Mouse (Mus musculus) CH12.LX (cell line): ENCODE data around the gene Axdnd1. TPM values are rescaled to one million over a fixed set of nuclear protein-coding genes. Genes with fewer than 3 reads are reported as not detected.
A peak's percentile ranks its signal among the peaks of the same experiment; 100 is the strongest.

ENCODE experiments used
- DNase-seq: peaks from one replicate; pipeline ENCODE4 v3.0.0-alpha.2; 2013; ENCODE audit errors: extremely low read depth
- H3K27ac ChIP-seq: 2 replicates; pipeline ENCODE4 v1.5.1; 2012; ENCODE audit warnings: low read depth, mild to moderate bottlenecking, control low read depth, moderate library complexity; ENCODE audit not compliant: insufficient read depth
- H3K27me3 ChIP-seq: replicated peaks from 2 replicates; pipeline ENCODE3; 2012; ENCODE audit warnings: inconsistent platforms
- H3K36me3 ChIP-seq, 2 experiments: replicated peaks in 1 of 2; 2 replicates each; pipeline versions ENCODE3 to v1.6.1; 2012; ENCODE audit warnings: inconsistent platforms in 1 of 2, low read length in 1 of 2, mild to moderate bottlenecking in 1 of 2, mixed read lengths in 1 of 2, moderate library complexity in 1 of 2; ENCODE audit not compliant: control insufficient read depth in 1 of 2, insufficient read depth in 1 of 2
- H3K4me1 ChIP-seq, 2 experiments: 2 replicates each; pipeline ENCODE4 v1.6.1; 2012; ENCODE audit warnings: inconsistent platforms in 1 of 2, moderate library complexity in 1 of 2; ENCODE audit not compliant: insufficient read depth in 2 of 2, control insufficient read depth in 1 of 2
- H3K4me2 ChIP-seq: 2 replicates; pipeline ENCODE4 v1.6.1; 2012; ENCODE audit warnings: low read depth, mild to moderate bottlenecking, control low read depth; ENCODE audit not compliant: poor library complexity, insufficient read depth, severe bottlenecking
- H3K4me3 ChIP-seq, 3 experiments: fragments of 150-350 bp in 1 of 3; sonication (generic) in 1 of 3; replicated peaks in 1 of 3; 2 replicates each; pipeline versions ENCODE3 to v1.5.1; 2011 to 2012; ENCODE audit warnings: low read depth in 2 of 3, low read length in 2 of 3, mild to moderate bottlenecking in 2 of 3, moderate library complexity in 2 of 3, control low read depth in 1 of 3, improper control_type of control experiment in 1 of 3, inconsistent platforms in 1 of 3, mixed read lengths in 1 of 3; ENCODE audit not compliant: poor library complexity in 1 of 3
- H3K79me2 ChIP-seq: replicated peaks from 2 replicates; pipeline ENCODE4 v1.6.1; 2012; ENCODE audit warnings: mild to moderate bottlenecking, moderate library complexity; ENCODE audit not compliant: control insufficient read depth, poor library complexity, insufficient read depth, severe bottlenecking; ENCODE audit errors: extremely low read depth
- H3K9ac ChIP-seq: 2 replicates; pipeline ENCODE4 v1.6.1; 2012; ENCODE audit warnings: low read depth, mild to moderate bottlenecking, control low read depth, moderate library complexity; ENCODE audit not compliant: insufficient read depth
- H3K9me3 ChIP-seq: replicated peaks from 2 replicates; pipeline ENCODE3; 2012; ENCODE audit warnings: low read length, inconsistent platforms, mixed read lengths
- BHLHE40 ChIP-seq: IDR thresholded peaks from 2 replicates; pipeline ENCODE4 v1.6.1; 2011; ENCODE audit warnings: mild to moderate bottlenecking, low read depth, low read length, improper control_type of control experiment
- CHD1 ChIP-seq: IDR thresholded peaks from 2 replicates; pipeline ENCODE4 v1.6.1; 2012; ENCODE audit warnings: low read depth, low read length, improper control_type of control experiment, inconsistent platforms
- CHD2 ChIP-seq: IDR thresholded peaks from 2 replicates; pipeline ENCODE4 v1.6.1; 2011; ENCODE audit warnings: low read length, improper control_type of control experiment
- CTCF ChIP-seq, 2 experiments: IDR thresholded peaks in 1 of 2; conservative IDR thresholded peaks in 1 of 2; 2 replicates each; pipeline ENCODE4 v1.5.1; 2011 to 2012; ENCODE audit warnings: low read depth in 2 of 2, low read length in 2 of 2, improper control_type of control experiment in 1 of 2, inconsistent platforms in 1 of 2, mild to moderate bottlenecking in 1 of 2, moderate library complexity in 1 of 2
- E2F4 ChIP-seq: IDR thresholded peaks from 2 replicates; pipeline ENCODE4 v1.6.1; 2011; ENCODE audit warnings: low read depth, low read length, improper control_type of control experiment; ENCODE audit not compliant: insufficient replicate concordance
- ELF1 ChIP-seq: IDR thresholded peaks from 2 replicates; pipeline ENCODE4 v1.6.1; 2014; ENCODE audit warnings: low read depth, mild to moderate bottlenecking, inconsistent platforms, low read length, improper control_type of control experiment
- EP300 ChIP-seq: IDR thresholded peaks from 2 replicates; pipeline ENCODE4 v1.6.1; 2011; ENCODE audit warnings: low read length, improper control_type of control experiment
- ETS1 ChIP-seq: conservative IDR thresholded peaks from 2 replicates; pipeline ENCODE4 v1.6.1; 2012; ENCODE audit warnings: low read depth, mild to moderate bottlenecking, inconsistent platforms, low read length, improper control_type of control experiment, moderate library complexity
- GABPA ChIP-seq: IDR thresholded peaks from 2 replicates; pipeline ENCODE4 v1.6.1; 2012; ENCODE audit warnings: low read depth, low read length, improper control_type of control experiment, inconsistent platforms; ENCODE audit not compliant: insufficient replicate concordance
- HCFC1 ChIP-seq: IDR thresholded peaks from 2 replicates; pipeline ENCODE4 v1.6.1; 2012; ENCODE audit warnings: low read depth, mild to moderate bottlenecking, inconsistent platforms, low read length, improper control_type of control experiment
- IRF4 ChIP-seq: IDR thresholded peaks from 2 replicates; pipeline ENCODE4 v1.6.1; 2014; ENCODE audit warnings: low read depth, mild to moderate bottlenecking, inconsistent platforms, low read length, improper control_type of control experiment
- JUN ChIP-seq: IDR thresholded peaks from 2 replicates; pipeline ENCODE4 v1.6.1; 2011; ENCODE audit warnings: low read depth, mild to moderate bottlenecking, low read length, improper control_type of control experiment, moderate library complexity; ENCODE audit not compliant: insufficient read depth
- JUND ChIP-seq: conservative IDR thresholded peaks from 2 replicates; pipeline ENCODE4 v1.6.1; 2011; ENCODE audit warnings: low read depth, low read length, improper control_type of control experiment
- KAT2A ChIP-seq: IDR thresholded peaks from 2 replicates; pipeline ENCODE4 v1.6.1; 2012; ENCODE audit warnings: low read length, improper control_type of control experiment, inconsistent platforms; ENCODE audit not compliant: insufficient replicate concordance
- MAFK ChIP-seq: IDR thresholded peaks from 2 replicates; pipeline ENCODE4 v1.6.1; 2011; ENCODE audit warnings: low read length, improper control_type of control experiment; ENCODE audit not compliant: insufficient replicate concordance
- MAX ChIP-seq: IDR thresholded peaks from 2 replicates; pipeline ENCODE4 v1.6.1; 2011; ENCODE audit warnings: low read length, improper control_type of control experiment
- MAZ ChIP-seq: IDR thresholded peaks from 2 replicates; pipeline ENCODE4 v1.6.1; 2012; ENCODE audit warnings: low read depth, mild to moderate bottlenecking, inconsistent platforms, low read length, improper control_type of control experiment, moderate library complexity
- MEF2A ChIP-seq: IDR thresholded peaks from 2 replicates; pipeline ENCODE4 v1.6.1; 2014; ENCODE audit warnings: low read depth, mild to moderate bottlenecking, inconsistent platforms, low read length, improper control_type of control experiment, borderline replicate concordance
- MXI1 ChIP-seq: IDR thresholded peaks from 2 replicates; pipeline ENCODE4 v1.6.1; 2011; ENCODE audit warnings: mild to moderate bottlenecking, low read depth, low read length, improper control_type of control experiment
- MYC ChIP-seq: IDR thresholded peaks from 2 replicates; pipeline ENCODE4 v1.6.1; 2011; ENCODE audit warnings: low read depth, mild to moderate bottlenecking, improper control_type of control experiment, low read length
- NELFE ChIP-seq: IDR thresholded peaks from 2 replicates; pipeline ENCODE4 v1.6.1; 2011; ENCODE audit warnings: low read depth, low read length, improper control_type of control experiment
- NRF1 ChIP-seq: IDR thresholded peaks from 2 replicates; pipeline ENCODE4 v1.6.1; 2014; ENCODE audit warnings: low read depth, mild to moderate bottlenecking, inconsistent platforms, low read length, improper control_type of control experiment, moderate library complexity
- PAX5 ChIP-seq: IDR thresholded peaks from 2 replicates; pipeline ENCODE4 v1.6.1; 2012; ENCODE audit warnings: low read length, inconsistent platforms, mixed read lengths
- POLR2A ChIP-seq: IDR thresholded peaks from 2 replicates; pipeline ENCODE4 v1.6.1; 2011; ENCODE audit warnings: low read depth, mild to moderate bottlenecking, improper control_type of control experiment, low read length
- POLR2AphosphoS2 ChIP-seq: IDR thresholded peaks from 2 replicates; pipeline ENCODE4 v1.6.1; 2011; ENCODE audit warnings: low read depth, low read length, improper control_type of control experiment
- RAD21 ChIP-seq: IDR thresholded peaks from 2 replicates; pipeline ENCODE4 v1.6.1; 2011; ENCODE audit warnings: low read depth, mild to moderate bottlenecking, low read length, improper control_type of control experiment, moderate library complexity
- RCOR1 ChIP-seq: conservative IDR thresholded peaks from 2 replicates; pipeline ENCODE4 v1.6.1; 2012; ENCODE audit warnings: low read depth, mild to moderate bottlenecking, inconsistent platforms, low read length, improper control_type of control experiment
- SIN3A ChIP-seq: IDR thresholded peaks from 2 replicates; pipeline ENCODE4 v1.6.1; 2012; ENCODE audit warnings: low read length, improper control_type of control experiment, inconsistent platforms
- SMC3 ChIP-seq: IDR thresholded peaks from 2 replicates; pipeline ENCODE4 v1.6.1; 2011; ENCODE audit warnings: low read depth, low read length, improper control_type of control experiment
- TBP ChIP-seq: conservative IDR thresholded peaks from 2 replicates; pipeline ENCODE4 v1.6.1; 2011; ENCODE audit warnings: low read depth, low read length, improper control_type of control experiment
- TCF12 ChIP-seq: IDR thresholded peaks from 2 replicates; pipeline ENCODE4 v1.6.1; 2014; ENCODE audit warnings: low read depth, mild to moderate bottlenecking, inconsistent platforms, low read length, improper control_type of control experiment
- UBTF ChIP-seq: IDR thresholded peaks from 2 replicates; pipeline ENCODE4 v1.6.1; 2012; ENCODE audit warnings: low read depth, mild to moderate bottlenecking, inconsistent platforms, low read length, improper control_type of control experiment, moderate library complexity
- USF1 ChIP-seq: IDR thresholded peaks from 2 replicates; pipeline ENCODE4 v1.6.1; 2014; ENCODE audit warnings: low read depth, mild to moderate bottlenecking, inconsistent platforms, low read length, improper control_type of control experiment
- USF2 ChIP-seq: conservative IDR thresholded peaks from 2 replicates; pipeline ENCODE4 v1.6.1; 2011; ENCODE audit warnings: low read depth, low read length, improper control_type of control experiment
- ZC3H11A ChIP-seq: IDR thresholded peaks from 2 replicates; pipeline ENCODE4 v1.6.1; 2012; ENCODE audit warnings: low read depth, mild to moderate bottlenecking, inconsistent platforms, low read length, improper control_type of control experiment
- ZKSCAN1 ChIP-seq: IDR thresholded peaks from 2 replicates; pipeline ENCODE4 v1.6.1; 2012; ENCODE audit warnings: low read depth, inconsistent platforms, low read length, improper control_type of control experiment, borderline replicate concordance
- ZMIZ1 ChIP-seq: IDR thresholded peaks from 2 replicates; pipeline ENCODE4 v1.6.1; 2012; ENCODE audit warnings: low read depth, mild to moderate bottlenecking, inconsistent platforms, low read length, improper control_type of control experiment
- ZNF384 ChIP-seq: IDR thresholded peaks from 2 replicates; pipeline ENCODE4 v1.6.1; 2012; ENCODE audit warnings: low read depth, low read length, improper control_type of control experiment, inconsistent platforms
- dilution Hi-C: fragments of 300-500 bp; cut with MboI; formaldehyde crosslinking; loops from 2 replicates; pipeline ENCODE4 v1.14.3; 2020; ENCODE audit warnings: low sequenced_read_pairs; ENCODE audit not compliant: extremely low pct_unique_long_range_greater_than_20kb, extremely low pct_ligation_motif_present
- in situ Hi-C: fragments of 300-500 bp; cut with MboI; formaldehyde crosslinking; loops from 3 replicates; pipeline ENCODE4 v1.14.3; 2019; ENCODE audit warnings: low sequenced_read_pairs, low pct_ligation_motif_present, low pct_unique_long_range_greater_than_20kb, mixed read lengths
- polyA plus RNA-seq: library from polyadenylated mRNA; unstranded; fragments of >175 nt; gene quantifications from 2 replicates; pipeline ENCODE4 v1.2.1, GENCODE M21; 2012; ENCODE audit warnings: low read depth; ENCODE audit not compliant: insufficient read length
- total RNA-seq, 2 experiments: library from RNA; depleted of rRNA; stranded (reverse); fragments of 300-350 nt in 1 of 2; fragments of >200 nt in 1 of 2; gene quantifications; 2 replicates each; pipeline ENCODE4 v1.2.3; 2012 to 2014

Gene Axdnd1
- total RNA-seq (2012; rRNA removed) (not detected in 2 replicates), total RNA-seq (2014; rRNA removed) (not detected in 2 replicates), polyA plus RNA-seq (not detected in 2 replicates)

GRCm38 (mm10) chr1:156420671-156421297 is at the start of gene Axdnd1:
TSS of gene Axdnd1 (minus strand) at chr1:156421159.
- H3K9ac ChIP-seq: peak within 1 kb of the TSS; percentile 55
- no peak within 1 kb of the TSS; the same call in 1 of the 2 replicates for H3K27ac ChIP-seq
- DNase-seq: peak; percentile 87
- in situ Hi-C loops (loop anchor here (25.0 kb wide), 1 partner anchor 217 kb away; no protein-coding TSS in a partner anchor), dilution Hi-C loops (no loop called here)
- TF ChIP-seq E2F4 (0 out of 2 replicates have a peak, but pooled peaks have one; percentile 53), IRF4 (peak; percentile 47), RCOR1 (no peak), JUND (no peak), TBP (no peak), BHLHE40 (peak; percentile 47; the same call in 1 of the 2 replicates), SMC3 (no peak), ZMIZ1 (peak; percentile 75), EP300 (0 out of 2 replicates have a peak, but pooled peaks have one; percentile 12), POLR2AphosphoS2 (peak; percentile 75; the same call in 1 of the 2 replicates), MXI1 (peak; percentile 98), SIN3A (peak; percentile 99), ELF1 (peak; percentile 96), JUN (no peak), MAX (peak; percentile 65), UBTF (no peak), USF1 (no peak), KAT2A (0 out of 2 replicates have a peak, but pooled peaks have one; percentile 38), HCFC1 (peak; percentile 63), RAD21 (no peak), CTCF (conservative IDR thresholded peaks at IDR 0.05 in 1 of 2, IDR thresholded peaks at IDR 0.05 in 1 of 2; ENCODE audit: low read depth in 2 of 2, low read length in 2 of 2) (no peak), MAFK (no peak), MAZ (peak; percentile 85), CHD2 (no peak), GABPA (no peak), PAX5 (no peak), USF2 (no peak), CHD1 (no peak), NELFE (peak; percentile 84), NRF1 (peak; percentile 85), ETS1 (no peak), TCF12 (peak; percentile 63; the same call in 1 of the 2 replicates), ZKSCAN1 (no peak), ZC3H11A (no peak), POLR2A (peak; percentile 75), MYC (0 out of 2 replicates have a peak, but pooled peaks have one; percentile 41), MEF2A (no peak), ZNF384 (no peak)
- H3K9me3 ChIP-seq: peaks cover 1% of the 10 kb centered on the region
- no peaks in the 10 kb centered on the region for H3K36me3 ChIP-seq
- H3K4me3 ChIP-seq: peak within 1 kb of the TSS; percentile 48 to 60 (median 59)
- peak within 1 kb of the TSS; percentile 47; the same call in 1 of the 2 replicates for H3K4me2 ChIP-seq
- H3K27me3 ChIP-seq: no peaks in the 10 kb centered on the region
- H3K4me1 ChIP-seq: peaks cover 5% of the 10 kb centered on the region in 2 experiments
- H3K79me2 ChIP-seq: no peaks in the 10 kb centered on the region
